Mouse (Mus musculus) liver, postnatal 0 days (tissue): ENCODE data around the gene Yju2. TPM values are rescaled to one million over a fixed set of nuclear protein-coding genes. Genes with fewer than 3 reads are reported as not detected.

Experiments
- ATAC-seq: fragments of 200-750 bp; cut with Nextera tagmentation; 2 replicates; pipeline ENCODE4 v1.8.0; 2017; ENCODE audit warnings: mild to moderate bottlenecking, moderate library complexity
- DNase-seq: peaks from one replicate; pipeline ENCODE4 v3.0.0-alpha.2; 2016
- H3K27ac ChIP-seq: fragments of 300-500 bp; sonication (generic); 2 replicates; pipeline ENCODE4 v1.5.1; 2014; ENCODE audit warnings: antibody characterized with exemption, moderate library complexity, mild to moderate bottlenecking, low read depth
- H3K27me3 ChIP-seq: fragments of 300-500 bp; sonication (generic); 2 replicates; pipeline ENCODE4 v1.6.1; 2014; ENCODE audit warnings: low read length, control low read depth, mixed read lengths; ENCODE audit not compliant: insufficient read depth
- H3K36me3 ChIP-seq: fragments of 300-500 bp; sonication (generic); replicated peaks from 2 replicates; pipeline ENCODE4 v1.6.1; 2014; ENCODE audit warnings: mild to moderate bottlenecking, control low read depth, low read length, moderate library complexity, mixed read lengths; ENCODE audit not compliant: insufficient read depth
- H3K4me1 ChIP-seq: fragments of 300-500 bp; sonication (generic); 2 replicates; pipeline ENCODE4 v1.6.1; 2014; ENCODE audit warnings: antibody characterized with exemption, mild to moderate bottlenecking, control low read depth; ENCODE audit not compliant: insufficient read depth
- H3K4me2 ChIP-seq: fragments of 300-500 bp; sonication (generic); 2 replicates; pipeline ENCODE4 v1.6.1; 2014; ENCODE audit warnings: low read depth, mild to moderate bottlenecking, low read length, moderate library complexity, mixed read lengths
- H3K4me3 ChIP-seq: fragments of 300-500 bp; sonication (generic); 2 replicates; pipeline ENCODE4 v1.5.1; 2014; ENCODE audit warnings: low read depth, low read length
- H3K9ac ChIP-seq: fragments of 300-500 bp; sonication (generic); replicated peaks from 2 replicates; pipeline ENCODE4 v1.6.1; 2014; ENCODE audit warnings: mild to moderate bottlenecking, moderate library complexity
- H3K9me3 ChIP-seq: fragments of 300-500 bp; sonication (generic); 2 replicates; pipeline ENCODE4 v1.6.1; 2016; ENCODE audit warnings: mild to moderate bottlenecking, control low read depth, low read length, mixed read lengths
- CTCF ChIP-seq: sonication (generic); IDR thresholded peaks from 2 replicates; pipeline ENCODE4 v1.5.1; 2016; ENCODE audit warnings: antibody characterized with exemption, low read depth
- EP300 ChIP-seq: IDR thresholded peaks from 2 replicates; pipeline ENCODE4 v1.6.1; 2016; ENCODE audit warnings: antibody characterized with exemption, low read depth, mild to moderate bottlenecking
- WGBS: fragments of 180-500 bp; shearing (Covaris S2); extraction: QIAGEN DNeasy Blood & Tissue Kit; methylation state at CpG from one replicate; pipeline ENCODE4 v1.1.7; 2014; ENCODE audit not compliant: insufficient replicate concordance; 5-methylcytosine and 5-hydroxymethylcytosine counted together
- polyA plus RNA-seq: library from polyadenylated mRNA; unstranded; fragments of >200 nt; fragmentation: Nextera tagmentation; extraction: Ambion mirVana; gene quantifications from 2 replicates; pipeline ENCODE4 v1.2.1, GENCODE M21; 2015

Yju2 gene
- polyA plus RNA-seq, 1 experiment from 2014 or later, result 7.1 TPM

DNA sequence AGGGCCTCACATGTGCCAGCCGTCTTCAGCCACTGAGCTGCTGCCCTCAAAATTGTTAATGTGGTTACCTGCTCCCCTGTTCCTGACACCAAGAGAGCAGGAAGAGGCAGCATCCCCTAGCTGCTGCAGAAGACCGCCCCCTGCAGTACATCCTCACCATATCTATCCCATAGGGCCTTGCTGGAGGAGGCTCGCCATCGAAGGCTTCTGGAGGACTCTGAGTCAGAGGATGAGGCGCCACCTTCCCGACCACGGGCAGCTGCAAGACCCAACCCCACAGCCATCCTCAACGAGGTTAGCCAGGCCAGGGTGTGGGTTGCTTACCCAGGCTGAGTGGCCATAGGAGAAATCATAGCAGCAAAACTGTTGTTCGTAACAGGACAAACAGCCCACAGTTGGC lies 6.1 kb downstream of the Yju2 start:
- no peak overlapping the region for H3K9ac ChIP-seq
- WGBS, result 81% methylated on average over 9 of the region's 9 CpGs
- no peak for DNase-seq
- no peak for TF ChIP-seq CTCF
- no peak for TF ChIP-seq EP300
- no peak overlapping the region for H3K27ac ChIP-seq
- peaks cover 3% of the 10 kb centered on the region for H3K4me1 ChIP-seq
- H3K4me2 ChIP-seq, result no peak overlapping the region
- H3K36me3 ChIP-seq, result peaks cover 38% of the 10 kb centered on the region
- no peaks in the 10 kb centered on the region for H3K9me3 ChIP-seq
- H3K27me3 ChIP-seq, result peaks cover 6% of the 10 kb centered on the region; the same call in 1 of the 2 replicates
- no peak overlapping the region for H3K4me3 ChIP-seq
- no peak for ATAC-seq

DNA sequence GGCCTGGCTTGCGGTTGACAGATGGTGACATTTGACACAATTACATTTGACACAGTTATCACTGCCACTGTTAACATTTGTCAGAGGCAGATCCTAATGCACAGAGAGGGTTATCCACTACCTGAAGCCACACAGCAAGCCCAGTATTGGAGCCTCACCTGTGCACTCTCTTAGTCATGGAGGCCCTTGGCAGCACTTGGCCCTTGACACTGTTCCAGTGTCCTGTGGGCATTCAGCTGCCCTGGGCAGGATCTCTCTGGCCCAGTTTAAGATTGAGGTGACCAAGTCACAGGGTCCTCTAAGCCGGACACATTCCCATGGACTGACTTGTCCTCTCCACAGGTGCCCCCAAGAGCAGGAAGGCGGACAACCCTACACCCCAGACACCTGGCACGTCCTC lies 8.3 kb downstream of the Yju2 start:
- no peaks in the 10 kb centered on the region for H3K9me3 ChIP-seq
- DNase-seq (no peak), ATAC-seq (no peak)
- peaks cover 24% of the 10 kb centered on the region for H3K27me3 ChIP-seq
- H3K36me3 ChIP-seq, result peaks cover 28% of the 10 kb centered on the region
- no peak for TF ChIP-seq EP300
- 78% methylated on average over 4 of the region's 4 CpGs for whole genome bisulfite sequencing
- H3K9ac ChIP-seq, result no peak overlapping the region
- peaks cover 8% of the 10 kb centered on the region for H3K4me1 ChIP-seq
- H3K4me3 ChIP-seq, result no peak overlapping the region
- no peak overlapping the region for H3K27ac ChIP-seq
- no peak overlapping the region for H3K4me2 ChIP-seq

DNA sequence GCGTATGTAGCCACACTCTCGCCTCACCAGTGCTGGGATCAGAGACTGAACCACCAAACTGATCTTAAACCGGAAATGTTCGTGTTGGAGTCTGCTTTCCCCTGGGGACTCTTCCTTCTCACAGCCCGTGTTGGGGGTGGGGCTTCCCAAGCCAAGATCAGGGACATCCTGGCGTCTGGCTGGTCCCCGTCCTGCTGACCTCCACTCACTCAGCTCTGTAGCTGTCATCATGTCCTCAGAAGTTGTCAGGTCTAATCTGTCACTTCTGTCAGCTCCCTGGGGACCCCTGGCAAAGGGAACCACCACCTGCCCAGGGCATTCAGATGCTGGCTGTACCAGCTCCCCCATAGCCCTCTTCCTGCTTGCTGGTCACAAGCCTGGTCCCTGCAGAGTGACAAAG lies 9.3 kb downstream of the Yju2 start:
- Histone ChIP-seq H3K27me3 (peaks cover 29% of the 10 kb centered on the region), H3K36me3 (peaks cover 28% of the 10 kb centered on the region), H3K4me2 (no peak overlapping the region), H3K4me1 (peaks cover 8% of the 10 kb centered on the region), H3K27ac (no peak overlapping the region), H3K9ac (no peak overlapping the region), H3K9me3 (no peaks in the 10 kb centered on the region), H3K4me3 (no peak overlapping the region)
- no peak for TF ChIP-seq EP300
- TF ChIP-seq CTCF, result no peak
- 59% methylated on average over 7 of the region's 7 CpGs for WGBS
- ATAC-seq (no peak), DNase-seq (no peak)

DNA sequence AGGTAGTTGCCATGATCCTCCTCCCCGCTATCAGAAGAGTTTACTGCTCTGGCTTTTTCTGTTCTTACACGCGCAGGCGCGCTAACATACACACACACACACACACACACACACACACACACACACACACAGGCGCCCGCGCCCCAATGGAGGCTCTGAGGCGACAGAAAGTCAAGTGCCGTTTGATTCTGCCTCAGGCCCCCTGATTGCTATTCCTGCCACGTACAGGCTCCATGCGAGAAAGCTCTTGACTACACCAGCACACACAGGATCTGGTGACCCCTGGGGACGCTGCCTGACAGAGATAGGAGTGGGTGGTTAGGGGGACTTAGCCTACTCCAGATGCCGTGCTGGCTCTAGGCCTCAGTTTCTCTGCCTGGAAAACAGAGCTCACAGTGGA lies 10.7 kb downstream of the Yju2 start:
- 47% methylated on average over 14 of the region's 14 CpGs for WGBS
- DNase-seq, result no peak
- H3K27ac ChIP-seq, result no peak overlapping the region

DNA sequence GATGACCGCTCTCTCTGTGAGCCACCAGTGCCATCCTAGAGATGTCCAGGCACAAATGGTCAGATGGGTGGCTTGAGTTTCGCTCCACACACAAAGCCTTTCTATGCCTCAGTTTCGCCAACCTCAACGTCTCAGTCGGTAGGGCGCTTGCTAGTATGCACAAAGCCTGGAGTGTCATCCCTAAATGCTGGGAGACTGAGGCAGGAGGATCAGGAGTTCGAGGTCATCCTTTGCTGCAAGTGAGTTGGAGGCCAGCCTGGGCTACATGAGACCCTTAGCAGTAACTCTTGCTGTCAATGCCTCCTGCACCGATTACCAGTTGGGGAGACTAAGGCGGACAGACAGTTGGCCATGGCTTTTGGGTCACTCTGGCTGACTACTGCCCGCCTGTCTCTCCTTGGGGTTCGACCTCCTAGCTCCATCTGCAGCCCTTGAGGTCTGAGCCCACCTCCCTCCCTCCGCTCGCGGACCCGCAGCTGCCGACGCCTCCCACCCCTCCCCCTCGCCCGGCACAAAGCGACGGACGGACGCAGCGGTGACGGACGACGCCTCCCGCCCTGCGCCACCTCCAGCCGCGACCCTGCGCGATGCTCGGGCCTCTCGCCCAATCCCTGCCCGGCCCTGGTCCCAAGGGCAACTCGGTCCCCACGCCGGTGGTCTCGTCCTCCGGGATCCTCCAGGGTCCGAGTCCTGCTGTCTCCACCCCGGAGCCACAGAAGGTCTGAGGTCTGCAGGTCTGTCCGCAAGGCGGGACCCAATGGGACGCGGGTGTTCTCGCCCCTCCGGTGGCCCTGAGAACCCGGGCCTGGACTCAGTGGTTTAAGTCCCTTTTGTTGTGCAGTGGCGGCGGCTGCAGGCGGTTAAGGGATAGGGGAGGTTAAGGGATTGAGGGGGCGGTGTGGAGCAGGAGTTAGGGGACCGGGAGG lies 11.3 kb downstream of the Yju2 start, which contains the start of gene Shd:
Gene Shd, plus strand, starts transcription at position 502 of the 926 bp plus-strand sequence.
- Histone ChIP-seq H3K4me3 (peak within 1 kb of the TSS; percentile 33), H3K4me1 (peaks cover 8% of the 10 kb centered on the region), H3K27me3 (peaks cover 29% of the 10 kb centered on the region), H3K4me2 (peak within 1 kb of the TSS; percentile 70), H3K9ac (peak within 1 kb of the TSS; percentile 38; the same call in 1 of the 2 replicates), H3K27ac (no peak within 1 kb of the TSS), H3K36me3 (peaks cover 19% of the 10 kb centered on the region), H3K9me3 (no peaks in the 10 kb centered on the region)
- DNase-seq (no peak), ATAC-seq (peak; percentile 26; the same call in 1 of the 2 replicates)
- 12% methylated on average over 48 of the region's 55 CpGs for WGBS
- no peak for TF ChIP-seq EP300
- TF ChIP-seq CTCF, result no peak

More for the DNA sequence above, 10.7 kb downstream of the Yju2 start:
- ATAC-seq, result no peak
- TF ChIP-seq EP300, result no peak
- TF ChIP-seq CTCF, result no peak
- Histone ChIP-seq H3K4me2 (no peak overlapping the region), H3K4me1 (peaks cover 8% of the 10 kb centered on the region), H3K27me3 (peaks cover 29% of the 10 kb centered on the region), H3K9me3 (no peaks in the 10 kb centered on the region), H3K36me3 (peaks cover 25% of the 10 kb centered on the region), H3K4me3 (no peak overlapping the region), H3K9ac (no peak overlapping the region)

DNA sequence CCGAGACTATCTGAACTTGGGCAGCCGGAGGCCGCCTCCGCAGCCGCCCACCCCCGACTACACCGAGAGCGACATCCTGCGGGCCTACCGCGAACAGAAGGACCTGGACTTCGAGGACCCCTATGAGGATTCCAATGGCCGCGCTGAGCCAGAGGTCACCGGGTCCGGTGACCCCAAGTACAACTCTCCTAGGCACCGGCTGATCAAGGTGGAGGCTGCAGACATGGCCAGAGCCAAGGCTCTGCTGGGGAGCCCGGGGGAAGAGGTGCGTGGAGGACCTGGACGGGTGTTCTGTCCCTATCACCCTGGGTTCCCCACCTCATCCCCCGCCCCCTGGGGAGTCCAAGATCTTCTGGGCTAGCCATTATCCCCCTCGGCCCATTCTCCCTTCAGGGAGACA lies 12.6 kb downstream of the Yju2 start:
- H3K27me3 ChIP-seq, result peaks cover 29% of the 10 kb centered on the region
- TF ChIP-seq CTCF, result no peak
- TF ChIP-seq EP300, result no peak

More for the DNA sequence above, 12.6 kb downstream of the Yju2 start:
- no peak overlapping the region for H3K4me2 ChIP-seq
- H3K4me1 ChIP-seq, result peaks cover 8% of the 10 kb centered on the region
- no peak overlapping the region for H3K9ac ChIP-seq
- H3K27ac ChIP-seq, result no peak overlapping the region
- WGBS, result 26% methylated on average over 22 of the region's 22 CpGs
- H3K36me3 ChIP-seq, result peaks cover 9% of the 10 kb centered on the region
- no peak for ATAC-seq
- DNase-seq, result no peak
- H3K9me3 ChIP-seq, result no peaks in the 10 kb centered on the region
- no peak overlapping the region for H3K4me3 ChIP-seq
